Mouse (Mus musculus): ENCODE measurements around the gene Pi16. TPM values are rescaled to one million over a fixed set of nuclear protein-coding genes. Genes with fewer than 3 reads are reported as not detected.
"Not testable (repeated sequence)": the region's sequence is repeated elsewhere in the genome, so short reads cannot be mapped to it uniquely, and the experiment has no call there.

The Pi16 gene
- polyA plus RNA-seq, 1 experiment from 2014 or later, result 3.5 TPM

GRCm38 (mm10) chr17:29346496-29347125 lies 29.1 kb downstream of the Pi16 start:
- Histone ChIP-seq H3K4me3 (ENCODE audit: low read length) (peak overlapping the region; percentile 70), H3K27me3 (ENCODE audit: control insufficient read depth, insufficient read depth, low read length) (no peaks in the 10 kb centered on the region), H3K9ac (ENCODE audit: low read length) (peak overlapping the region; percentile 87), H3K27ac (ENCODE audit: low read length) (peak overlapping the region; percentile 88), H3K4me1 (ENCODE audit: control insufficient read depth, insufficient read depth, low read length) (peaks cover 36% of the 10 kb centered on the region), H3K36me3 (ENCODE audit: control insufficient read depth, insufficient read depth) (peaks cover 9% of the 10 kb centered on the region), H3K9me3 (replicated peaks; ENCODE audit: control insufficient read depth, low read length) (no peaks in the 10 kb centered on the region), H3K4me2 (ENCODE audit: low read depth, low read length) (peak overlapping the region; percentile 77)
- 4% methylated on average over 11 of the region's 11 CpGs for WGBS
- no peak for ATAC-seq (replicated peaks; ENCODE audit: extremely low read depth, insufficient read depth, low FRiP score)

- under 1% methylated on average over 45 of the region's 45 CpGs for whole genome bisulfite sequencing
- H3K4me3 ChIP-seq (ENCODE audit: low read length), result peak overlapping the region; percentile 70
- peak overlapping the region; percentile 87 for H3K9ac ChIP-seq (ENCODE audit: low read length)
- peaks cover 9% of the 10 kb centered on the region for H3K36me3 ChIP-seq (ENCODE audit: control insufficient read depth, insufficient read depth)
- peak overlapping the region; percentile 77 for H3K4me2 ChIP-seq (ENCODE audit: low read depth, low read length)
- peaks cover 31% of the 10 kb centered on the region for H3K4me1 ChIP-seq (ENCODE audit: control insufficient read depth, insufficient read depth, low read length)
- no peaks in the 10 kb centered on the region for H3K27me3 ChIP-seq (ENCODE audit: control insufficient read depth, insufficient read depth, low read length)
- H3K27ac ChIP-seq (ENCODE audit: low read length), result peak overlapping the region; percentile 88
- no peaks in the 10 kb centered on the region for H3K9me3 ChIP-seq (replicated peaks; ENCODE audit: control insufficient read depth, low read length)
- peak; percentile 5 for ATAC-seq (replicated peaks; ENCODE audit: extremely low read depth, insufficient read depth, low FRiP score)
Observed at GRCm38 (mm10) chr17:29347126-29347644, 29.7 kb downstream of the Pi16 start.

- ATAC-seq (replicated peaks; ENCODE audit: extremely low read depth, insufficient read depth, low FRiP score), result peak; percentile 97
- Histone ChIP-seq H3K4me3 (ENCODE audit: low read length) (peak within 1 kb of the TSS; percentile 70), H3K4me1 (ENCODE audit: control insufficient read depth, insufficient read depth, low read length) (peaks cover 25% of the 10 kb centered on the region), H3K4me2 (ENCODE audit: low read depth, low read length) (peak within 1 kb of the TSS; percentile 77), H3K27me3 (ENCODE audit: control insufficient read depth, insufficient read depth, low read length) (no peaks in the 10 kb centered on the region), H3K36me3 (ENCODE audit: control insufficient read depth, insufficient read depth) (peaks cover 9% of the 10 kb centered on the region), H3K9me3 (replicated peaks; ENCODE audit: control insufficient read depth, low read length) (no peaks in the 10 kb centered on the region), H3K27ac (ENCODE audit: low read length) (peak within 1 kb of the TSS; percentile 88), H3K9ac (ENCODE audit: low read length) (peak within 1 kb of the TSS; percentile 87)
- WGBS, result under 1% methylated on average over 53 of the region's 53 CpGs
Observed at GRCm38 (mm10) chr17:29347645-29348256, 30.3 kb downstream of the Pi16 start, which contains the start of gene Mtch1. TSS of gene Mtch1 (minus strand) at chr17:29347934.

GRCm38 (mm10) chr17:29348996-29349395 lies 31.5 kb downstream of the Pi16 start:
- Histone ChIP-seq H3K9ac (ENCODE audit: low read length) (no peak overlapping the region), H3K27me3 (ENCODE audit: control insufficient read depth, insufficient read depth, low read length) (no peaks in the 10 kb centered on the region), H3K36me3 (ENCODE audit: control insufficient read depth, insufficient read depth) (peaks cover 3% of the 10 kb centered on the region; the same call in 1 of the 2 replicates), H3K4me3 (ENCODE audit: low read length) (no peak overlapping the region), H3K9me3 (replicated peaks; ENCODE audit: control insufficient read depth, low read length) (no peaks in the 10 kb centered on the region), H3K4me1 (ENCODE audit: control insufficient read depth, insufficient read depth, low read length) (peaks cover 21% of the 10 kb centered on the region), H3K27ac (ENCODE audit: low read length) (no peak overlapping the region), H3K4me2 (ENCODE audit: low read depth, low read length) (no peak overlapping the region)
- ATAC-seq (replicated peaks; ENCODE audit: extremely low read depth, insufficient read depth, low FRiP score), result no peak
- WGBS, result 73% methylated on average over 2 of the region's 2 CpGs

GRCm38 (mm10) chr17:29351056-29351455 lies 33.6 kb downstream of the Pi16 start:
- H3K4me3 ChIP-seq (ENCODE audit: low read length); H3K9me3 ChIP-seq (replicated peaks; ENCODE audit: control insufficient read depth, low read length); H3K9ac ChIP-seq (ENCODE audit: low read length); H3K27ac ChIP-seq (ENCODE audit: low read length); ATAC-seq (replicated peaks; ENCODE audit: extremely low read depth, insufficient read depth, low FRiP score); H3K27me3 ChIP-seq (ENCODE audit: control insufficient read depth, insufficient read depth, low read length); H3K4me2 ChIP-seq (ENCODE audit: low read depth, low read length); H3K36me3 ChIP-seq (ENCODE audit: control insufficient read depth, insufficient read depth): not testable (repeated sequence)
- H3K4me1 ChIP-seq (ENCODE audit: control insufficient read depth, insufficient read depth, low read length), result peaks cover 18% of the 10 kb centered on the region
- 76% methylated on average over 5 of the region's 5 CpGs for WGBS

- H3K36me3 ChIP-seq (ENCODE audit: control insufficient read depth, insufficient read depth), result no peaks in the 10 kb centered on the region
- peak overlapping the region; percentile 66 for H3K9ac ChIP-seq (ENCODE audit: low read length)
- no peaks in the 10 kb centered on the region for H3K9me3 ChIP-seq (replicated peaks; ENCODE audit: control insufficient read depth, low read length)
- H3K27ac ChIP-seq (ENCODE audit: low read length), result peak overlapping the region; percentile 99
- H3K4me3 ChIP-seq (ENCODE audit: low read length), result no peak overlapping the region
- H3K4me1 ChIP-seq (ENCODE audit: control insufficient read depth, insufficient read depth, low read length), result peaks cover 19% of the 10 kb centered on the region
- ATAC-seq (replicated peaks; ENCODE audit: extremely low read depth, insufficient read depth, low FRiP score), result 0 out of 2 replicates have a peak, but pooled peaks have one; percentile 2
- WGBS, result 31% methylated on average over 5 of the region's 5 CpGs
- no peaks in the 10 kb centered on the region for H3K27me3 ChIP-seq (ENCODE audit: control insufficient read depth, insufficient read depth, low read length)
- peak overlapping the region; percentile 75 for H3K4me2 ChIP-seq (ENCODE audit: low read depth, low read length)
Observed at GRCm38 (mm10) chr17:29355461-29355840, 38.0 kb downstream of the Pi16 start.

GRCm38 (mm10) chr17:29355841-29356478 lies 38.5 kb downstream of the Pi16 start:
- peak overlapping the region; percentile 99 for H3K27ac ChIP-seq (ENCODE audit: low read length)
- 7% methylated on average over 17 of the region's 17 CpGs for WGBS
- peak; percentile 81 for ATAC-seq (replicated peaks; ENCODE audit: extremely low read depth, insufficient read depth, low FRiP score)

GRCm38 (mm10) chr17:29356479-29356856 lies 39.0 kb downstream of the Pi16 start:
- H3K4me3 ChIP-seq (ENCODE audit: low read length), result peak overlapping the region; percentile 48
- H3K9ac ChIP-seq (ENCODE audit: low read length), result peak overlapping the region; percentile 73
- H3K9me3 ChIP-seq (replicated peaks; ENCODE audit: control insufficient read depth, low read length), result no peaks in the 10 kb centered on the region
- H3K4me1 ChIP-seq (ENCODE audit: control insufficient read depth, insufficient read depth, low read length), result peaks cover 19% of the 10 kb centered on the region
- ATAC-seq (replicated peaks; ENCODE audit: extremely low read depth, insufficient read depth, low FRiP score), result peak; percentile 93
- peak overlapping the region; percentile 99 for H3K27ac ChIP-seq (ENCODE audit: low read length)
- peak overlapping the region; percentile 75 for H3K4me2 ChIP-seq (ENCODE audit: low read depth, low read length)
- H3K36me3 ChIP-seq (ENCODE audit: control insufficient read depth, insufficient read depth), result no peaks in the 10 kb centered on the region
- no peaks in the 10 kb centered on the region for H3K27me3 ChIP-seq (ENCODE audit: control insufficient read depth, insufficient read depth, low read length)
- WGBS, result 1% methylated on average over 11 of the region's 11 CpGs

More at GRCm38 (mm10) chr17:29355841-29356478, 38.5 kb downstream of the Pi16 start:
- H3K27me3 ChIP-seq (ENCODE audit: control insufficient read depth, insufficient read depth, low read length), result no peaks in the 10 kb centered on the region
- H3K9ac ChIP-seq (ENCODE audit: low read length), result peak overlapping the region; percentile 66
- peaks cover 19% of the 10 kb centered on the region for H3K4me1 ChIP-seq (ENCODE audit: control insufficient read depth, insufficient read depth, low read length)
- no peaks in the 10 kb centered on the region for H3K36me3 ChIP-seq (ENCODE audit: control insufficient read depth, insufficient read depth)
- H3K4me2 ChIP-seq (ENCODE audit: low read depth, low read length), result peak overlapping the region; percentile 75
- no peaks in the 10 kb centered on the region for H3K9me3 ChIP-seq (replicated peaks; ENCODE audit: control insufficient read depth, low read length)
- peak overlapping the region; percentile 28 for H3K4me3 ChIP-seq (ENCODE audit: low read length)

GRCm38 (mm10) chr17:29356882-29357281 lies 39.4 kb downstream of the Pi16 start:
- no peaks in the 10 kb centered on the region for H3K9me3 ChIP-seq (replicated peaks; ENCODE audit: control insufficient read depth, low read length)
- H3K9ac ChIP-seq (ENCODE audit: low read length), result peak overlapping the region; percentile 73
- H3K36me3 ChIP-seq (ENCODE audit: control insufficient read depth, insufficient read depth), result no peaks in the 10 kb centered on the region
- peak overlapping the region; percentile 99 for H3K27ac ChIP-seq (ENCODE audit: low read length)
- peak overlapping the region; percentile 75 for H3K4me2 ChIP-seq (ENCODE audit: low read depth, low read length)
- peaks cover 19% of the 10 kb centered on the region for H3K4me1 ChIP-seq (ENCODE audit: control insufficient read depth, insufficient read depth, low read length)
- 13% methylated on average over 9 of the region's 9 CpGs for WGBS
- H3K27me3 ChIP-seq (ENCODE audit: control insufficient read depth, insufficient read depth, low read length), result no peaks in the 10 kb centered on the region
- ATAC-seq (replicated peaks; ENCODE audit: extremely low read depth, insufficient read depth, low FRiP score), result no peak
- H3K4me3 ChIP-seq (ENCODE audit: low read length), result peak overlapping the region; percentile 48

All from heart, embryonic 16.5 days (tissue).